Mouse (Mus musculus): ENCODE results near the gene C1qb.

GRCm38 (mm10) chr4:136848565-136848964 lies 37.4 kb downstream of the C1qb start:
- TF ChIP-seq CTCF (IDR thresholded peaks at IDR 0.05; ENCODE audit: low read depth), result no peak
- no peak for TF ChIP-seq EP300 (IDR thresholded peaks at IDR 0.05; ENCODE audit: low read depth)

Measured in liver, postnatal 0 days (tissue).